Mouse (Mus musculus) stomach, postnatal 0 days (tissue): ENCODE measurements around the gene Impg1. TPM values are rescaled to one million over a fixed set of nuclear protein-coding genes. Genes with fewer than 3 reads are reported as not detected.

ENCODE experiments used
- ATAC-seq: fragments of 200-750 bp; cut with Nextera tagmentation; 2 replicates; pipeline ENCODE4 v1.8.0; 2017; ENCODE audit not compliant: low FRiP score, low TSS enrichment
- DNase-seq: peaks from one replicate; pipeline ENCODE4 v3.0.0-alpha.2; 2016; ENCODE audit warnings: low spot score
- H3K27ac ChIP-seq: fragments of 300-500 bp; sonication (generic); replicated peaks from 2 replicates; pipeline ENCODE4 v1.5.1; 2014; ENCODE audit warnings: mild to moderate bottlenecking, control low read depth
- H3K27me3 ChIP-seq: fragments of 300-500 bp; sonication (generic); 2 replicates; pipeline ENCODE4 v1.6.1; 2014; ENCODE audit warnings: low read length; ENCODE audit not compliant: control insufficient read depth, insufficient read depth
- H3K36me3 ChIP-seq: fragments of 300-500 bp; sonication (generic); 2 replicates; pipeline ENCODE4 v1.6.1; 2014; ENCODE audit warnings: low read length, mixed read lengths; ENCODE audit not compliant: control insufficient read depth, insufficient read depth
- H3K4me1 ChIP-seq: fragments of 300-500 bp; sonication (generic); replicated peaks from 2 replicates; pipeline ENCODE4 v1.6.1; 2014; ENCODE audit warnings: antibody characterized with exemption; ENCODE audit not compliant: control insufficient read depth, insufficient read depth
- H3K4me2 ChIP-seq: fragments of 300-500 bp; sonication (generic); replicated peaks from 2 replicates; pipeline ENCODE4 v1.6.1; 2014; ENCODE audit warnings: low read depth, mild to moderate bottlenecking, control low read depth, moderate library complexity
- H3K4me3 ChIP-seq: fragments of 300-500 bp; sonication (generic); 2 replicates; pipeline ENCODE4 v1.5.1; 2014; ENCODE audit warnings: low read depth, low read length, control low read depth
- H3K9ac ChIP-seq: fragments of 300-500 bp; sonication (generic); 2 replicates; pipeline ENCODE4 v1.6.1; 2014; ENCODE audit warnings: mild to moderate bottlenecking, low read length, control low read depth, mixed read lengths
- H3K9me3 ChIP-seq: fragments of 300-500 bp; sonication (generic); 2 replicates; pipeline ENCODE4 v1.6.1; 2016; ENCODE audit warnings: low read length; ENCODE audit not compliant: control insufficient read depth
- CTCF ChIP-seq: IDR thresholded peaks from 2 replicates; pipeline ENCODE4 v1.5.1; 2016; ENCODE audit warnings: antibody characterized with exemption, low read depth, mild to moderate bottlenecking, moderate library complexity
- EP300 ChIP-seq: optimal IDR thresholded peaks from 2 replicates; pipeline ENCODE3; 2016; ENCODE audit warnings: antibody characterized with exemption
- WGBS: fragments of 180-500 bp; shearing (Covaris S2); extraction: QIAGEN DNeasy Blood & Tissue Kit; methylation state at CpG from one replicate; pipeline ENCODE4 v1.1.7; 2014; 5-methylcytosine and 5-hydroxymethylcytosine counted together
- polyA plus RNA-seq: library from polyadenylated mRNA; unstranded; fragments of >200 nt; fragmentation: Nextera tagmentation; extraction: Ambion mirVana; gene quantifications from 2 replicates; pipeline ENCODE4 v1.2.1, GENCODE M21; 2015

The Impg1 gene
- polyA plus RNA-seq, 1 experiment from 2014 or later: 0.59 TPM

DNA sequence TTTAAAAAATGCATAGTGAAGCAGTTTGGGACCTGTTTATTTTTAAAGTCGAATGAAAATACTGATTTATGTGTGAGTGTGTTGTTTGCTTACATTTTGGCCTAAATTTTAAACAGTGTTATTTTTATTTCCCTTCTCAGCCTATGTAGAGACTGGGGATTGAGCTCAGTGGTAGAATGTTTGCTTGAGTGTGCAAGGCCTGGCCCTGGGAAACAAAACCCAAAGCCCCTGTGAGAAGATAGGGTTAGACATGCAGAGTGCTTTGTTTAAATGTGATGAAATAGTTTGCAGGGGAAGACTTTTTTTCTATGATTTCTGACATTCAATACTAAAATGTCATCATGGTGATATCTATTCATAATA, 189.5 kb downstream of the Impg1 start:
- Histone ChIP-seq H3K4me3 (no peak overlapping the region), H3K27me3 (no peaks in the 10 kb centered on the region), H3K9me3 (no peaks in the 10 kb centered on the region), H3K4me2 (no peak overlapping the region), H3K36me3 (peaks cover 14% of the 10 kb centered on the region), H3K27ac (no peak overlapping the region), H3K4me1 (no peaks in the 10 kb centered on the region), H3K9ac (no peak overlapping the region)
- 64% methylated on average over 1 of the region's 1 CpGs for WGBS
- TF ChIP-seq CTCF: no peak
- no peak for TF ChIP-seq EP300
- no peak for ATAC-seq
- no peak for DNase-seq

DNA sequence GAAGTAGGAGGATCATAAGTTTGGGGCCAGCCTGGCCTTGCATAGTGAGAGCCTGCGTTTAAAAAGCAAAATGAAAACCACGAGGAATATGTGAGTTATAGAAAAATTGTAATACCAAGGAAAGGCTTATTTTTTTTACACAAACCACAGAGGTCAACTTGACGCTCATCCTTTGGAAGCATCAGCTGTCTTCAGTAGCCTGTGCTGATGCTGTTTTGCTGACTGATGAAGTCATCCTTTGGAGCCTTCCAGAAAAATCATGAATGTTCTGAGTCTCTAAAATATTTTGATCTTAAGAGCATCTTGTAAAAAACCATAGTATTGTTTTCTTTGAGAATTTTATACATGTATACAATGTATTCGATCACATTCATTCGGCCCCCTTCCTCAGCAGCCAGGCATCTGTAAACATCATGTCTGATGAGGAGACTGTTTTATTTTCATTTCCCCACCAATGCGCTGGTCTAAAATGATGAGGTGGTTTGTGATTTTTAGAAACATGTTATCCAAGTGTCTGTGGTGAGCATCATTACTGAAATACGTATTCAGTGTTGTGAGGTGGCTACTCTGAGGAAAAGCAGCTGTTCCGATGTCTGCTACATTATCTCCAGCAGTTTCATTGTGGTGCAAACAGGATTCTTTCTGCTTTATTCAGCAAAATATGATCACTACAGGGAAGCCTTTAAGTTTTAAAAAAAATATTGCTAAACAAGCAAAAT, 190.1 kb downstream of the Impg1 start:
- 63% methylated on average over 8 of the region's 8 CpGs for WGBS
- Histone ChIP-seq H3K4me3 (no peak overlapping the region), H3K27ac (no peak overlapping the region), H3K9ac (no peak overlapping the region), H3K9me3 (no peaks in the 10 kb centered on the region), H3K4me1 (no peaks in the 10 kb centered on the region), H3K27me3 (no peaks in the 10 kb centered on the region), H3K36me3 (peaks cover 16% of the 10 kb centered on the region), H3K4me2 (no peak overlapping the region)
- no peak for ATAC-seq
- no peak for DNase-seq
- TF ChIP-seq CTCF (no peak), EP300 (no peak)

DNA sequence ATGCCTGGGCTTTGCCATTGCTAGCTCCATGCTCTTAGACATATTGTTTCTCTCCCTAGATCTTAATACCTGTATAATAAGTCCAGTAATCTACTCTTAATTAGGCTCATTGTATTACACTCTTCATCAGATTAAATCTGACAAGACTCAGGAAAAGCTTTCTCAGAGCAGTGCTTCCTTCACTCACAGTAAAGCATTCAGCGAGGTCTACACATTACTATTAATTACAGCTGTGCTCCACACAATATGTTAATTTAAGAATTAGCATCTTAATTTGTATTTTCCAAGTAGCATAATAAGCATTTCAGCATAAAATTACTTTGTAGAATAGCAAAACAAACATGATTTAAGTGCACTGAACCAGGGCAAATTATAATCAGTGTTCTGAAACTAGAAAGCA, 192.3 kb downstream of the Impg1 start:
- Histone ChIP-seq H3K9me3 (no peaks in the 10 kb centered on the region), H3K27me3 (no peaks in the 10 kb centered on the region), H3K4me1 (no peaks in the 10 kb centered on the region), H3K4me3 (no peak overlapping the region), H3K9ac (no peak overlapping the region), H3K4me2 (no peak overlapping the region), H3K27ac (no peak overlapping the region), H3K36me3 (peaks cover 16% of the 10 kb centered on the region)
- ATAC-seq (no peak), DNase-seq (no peak)
- WGBS: 92% methylated on average over 1 of the region's 1 CpGs
- TF ChIP-seq EP300: no peak
- TF ChIP-seq CTCF: no peak

DNA sequence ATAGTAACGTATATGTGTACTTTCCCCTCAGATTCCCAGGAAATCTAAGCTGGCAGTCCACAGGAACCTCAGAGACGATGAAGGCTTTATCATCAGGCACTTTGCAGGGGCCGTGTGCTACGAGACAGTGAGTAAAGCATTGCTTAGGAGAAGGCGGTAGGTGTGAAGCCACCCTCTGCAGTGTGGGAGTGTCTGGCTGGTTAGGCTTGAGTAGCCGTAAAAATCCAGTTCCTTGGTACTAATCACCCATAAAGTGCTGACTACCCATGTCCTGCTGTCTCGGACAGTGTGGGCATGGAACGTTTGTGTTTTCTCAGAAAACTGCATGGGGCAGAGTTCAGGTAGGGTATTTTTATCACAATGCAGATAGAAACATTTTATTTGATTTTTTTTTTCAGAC, 195.7 kb downstream of the Impg1 start:
- Histone ChIP-seq H3K27ac (no peak overlapping the region), H3K4me3 (no peak overlapping the region), H3K4me1 (no peaks in the 10 kb centered on the region), H3K9me3 (no peaks in the 10 kb centered on the region), H3K9ac (no peak overlapping the region), H3K4me2 (no peak overlapping the region), H3K36me3 (peaks cover 7% of the 10 kb centered on the region; the same call in 1 of the 2 replicates), H3K27me3 (no peaks in the 10 kb centered on the region)
- WGBS: 73% methylated on average over 8 of the region's 8 CpGs
- ATAC-seq (no peak), DNase-seq (no peak)
- TF ChIP-seq EP300 (no peak), CTCF (no peak)

DNA sequence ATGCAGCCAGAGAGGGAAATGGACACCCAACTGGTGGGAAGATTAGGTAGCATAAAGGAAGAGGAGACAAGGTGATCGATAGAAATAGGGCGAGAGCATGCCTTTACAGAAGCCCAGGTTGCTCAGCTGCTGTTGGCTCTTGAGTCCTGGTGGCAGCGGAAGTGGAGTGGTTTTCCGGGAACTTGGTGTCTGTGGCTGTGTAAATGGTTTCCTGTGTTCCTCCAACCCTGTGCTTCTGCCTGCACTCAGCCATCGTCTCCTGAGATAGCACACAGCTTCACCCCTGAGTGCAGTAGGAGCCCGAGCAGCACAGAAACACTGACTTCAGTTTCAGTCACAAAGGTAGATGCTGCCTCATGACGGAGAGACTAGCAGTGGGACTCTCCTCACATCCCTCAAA, 198.8 kb downstream of the Impg1 start:
- Histone ChIP-seq H3K4me1 (no peaks in the 10 kb centered on the region), H3K27ac (no peak overlapping the region), H3K9me3 (no peaks in the 10 kb centered on the region), H3K4me2 (no peak overlapping the region), H3K4me3 (no peak overlapping the region), H3K36me3 (peaks cover 13% of the 10 kb centered on the region), H3K27me3 (no peaks in the 10 kb centered on the region), H3K9ac (no peak overlapping the region)
- DNase-seq (no peak), ATAC-seq (no peak)
- 85% methylated on average over 7 of the region's 7 CpGs for WGBS
- TF ChIP-seq EP300 (no peak), CTCF (no peak)

DNA sequence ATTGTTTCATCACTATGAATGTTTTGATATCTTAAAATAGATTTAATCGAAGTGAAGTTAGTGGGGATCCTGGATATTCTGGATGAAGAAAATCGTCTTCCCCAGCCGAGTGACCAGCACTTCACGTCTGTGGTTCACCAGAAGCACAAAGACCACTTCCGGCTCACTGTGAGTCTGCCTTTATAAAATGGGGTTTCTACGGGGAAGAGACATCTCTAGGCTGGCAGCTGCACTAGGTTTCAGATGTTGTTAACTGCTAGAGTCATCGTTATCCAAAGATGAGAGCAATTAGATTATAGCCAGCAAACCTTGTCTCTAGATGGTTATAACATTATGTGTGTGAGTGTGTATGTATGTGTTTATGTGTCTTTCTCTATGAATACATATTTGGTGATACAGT, 199.2 kb downstream of the Impg1 start:
- H3K9me3 ChIP-seq: no peaks in the 10 kb centered on the region
- no peak for TF ChIP-seq EP300
- TF ChIP-seq CTCF: no peak
- no peak overlapping the region for H3K9ac ChIP-seq
- DNase-seq: no peak
- H3K36me3 ChIP-seq: peaks cover 13% of the 10 kb centered on the region
- 85% methylated on average over 7 of the region's 7 CpGs for WGBS
- H3K4me1 ChIP-seq: no peaks in the 10 kb centered on the region
- H3K27ac ChIP-seq: no peak overlapping the region
- no peak for ATAC-seq
- H3K4me3 ChIP-seq: no peak overlapping the region
- no peak overlapping the region for H3K4me2 ChIP-seq
- no peaks in the 10 kb centered on the region for H3K27me3 ChIP-seq
